Mouse (Mus musculus): Measurements from ENCODE around the gene Ptpre.
"Not testable (repeated sequence)": the region's sequence is repeated elsewhere in the genome, so short reads cannot be mapped to it uniquely, and the experiment has no call there.

The Ptpre gene

GRCm38 (mm10) chr7:135605002-135605803, 67.9 kb downstream of the Ptpre start:
- no peak for DNase-seq (ENCODE audit: low spot score in 2 of 2)

- no peak for DNase-seq (ENCODE audit: low spot score in 2 of 2)
Measured at GRCm38 (mm10) chr7:135605804-135606072, 68.5 kb downstream of the Ptpre start.

GRCm38 (mm10) chr7:135608208-135608607, 70.9 kb downstream of the Ptpre start:
- DNase-seq (ENCODE audit: low spot score in 2 of 2), result no peak

- DNase-seq (ENCODE audit: low spot score in 2 of 2), result no peak
Measured at GRCm38 (mm10) chr7:135609028-135609427, 71.7 kb downstream of the Ptpre start.

- DNase-seq (ENCODE audit: low spot score in 2 of 2), result no peak
Measured at GRCm38 (mm10) chr7:135609655-135610054, 72.4 kb downstream of the Ptpre start.

- DNase-seq (ENCODE audit: low spot score in 2 of 2), result no peak
Measured at GRCm38 (mm10) chr7:135612276-135612675, 75.0 kb downstream of the Ptpre start.

GRCm38 (mm10) chr7:135612801-135613200, 75.5 kb downstream of the Ptpre start:
- no peak for DNase-seq (ENCODE audit: low spot score in 2 of 2)

GRCm38 (mm10) chr7:135613380-135613779, 76.1 kb downstream of the Ptpre start:
- DNase-seq (ENCODE audit: low spot score in 2 of 2), result no peak

- DNase-seq (ENCODE audit: low spot score in 2 of 2), result no peak
Measured at GRCm38 (mm10) chr7:135614892-135615291, 77.6 kb downstream of the Ptpre start.

GRCm38 (mm10) chr7:135616479-135616878, 79.2 kb downstream of the Ptpre start:
- DNase-seq (ENCODE audit: low spot score in 2 of 2), result not testable (repeated sequence)

GRCm38 (mm10) chr7:135617776-135618175, 80.5 kb downstream of the Ptpre start:
- DNase-seq (ENCODE audit: low spot score in 2 of 2), result peak in 1 of 2 experiments; percentile 33

GRCm38 (mm10) chr7:135621649-135622048, 84.4 kb downstream of the Ptpre start:
- DNase-seq (ENCODE audit: low spot score in 2 of 2), result no peak

GRCm38 (mm10) chr7:135622241-135622640, 85.0 kb downstream of the Ptpre start:
- no peak for DNase-seq (ENCODE audit: low spot score in 2 of 2)

- DNase-seq (ENCODE audit: low spot score in 2 of 2), result no peak
Measured at GRCm38 (mm10) chr7:135624854-135625253, 87.6 kb downstream of the Ptpre start.

GRCm38 (mm10) chr7:135628363-135628762, 91.1 kb downstream of the Ptpre start:
- DNase-seq (ENCODE audit: low spot score in 2 of 2), result no peak

- no peak for DNase-seq (ENCODE audit: low spot score in 2 of 2)
Measured at GRCm38 (mm10) chr7:135629019-135629418, 91.7 kb downstream of the Ptpre start.

- DNase-seq (ENCODE audit: low spot score in 2 of 2), result peak; percentile 57 to 67
Measured at GRCm38 (mm10) chr7:135631776-135632552, 94.7 kb downstream of the Ptpre start.

- DNase-seq (ENCODE audit: low spot score in 2 of 2), result no peak
Measured at GRCm38 (mm10) chr7:135632716-135633258, 95.5 kb downstream of the Ptpre start.

- DNase-seq (ENCODE audit: low spot score in 2 of 2), result no peak
Measured at GRCm38 (mm10) chr7:135634851-135635624, 97.8 kb downstream of the Ptpre start.

GRCm38 (mm10) chr7:135637406-135637980, 100.2 kb downstream of the Ptpre start:
- no peak for DNase-seq (ENCODE audit: low spot score in 2 of 2)

GRCm38 (mm10) chr7:135639361-135639760, 102.1 kb downstream of the Ptpre start:
- no peak for DNase-seq (ENCODE audit: low spot score in 2 of 2)
